Mouse (Mus musculus): Measurements from ENCODE around the gene 9230102O04Rik. TPM values are rescaled to one million over a fixed set of nuclear protein-coding genes. Genes with fewer than 3 reads are reported as not detected.
A peak's percentile ranks its signal among the peaks of the same experiment; 100 is the strongest.

9230102O04Rik gene
- polyA plus RNA-seq, 1 experiment from 2014 or later: not detected

DNA sequence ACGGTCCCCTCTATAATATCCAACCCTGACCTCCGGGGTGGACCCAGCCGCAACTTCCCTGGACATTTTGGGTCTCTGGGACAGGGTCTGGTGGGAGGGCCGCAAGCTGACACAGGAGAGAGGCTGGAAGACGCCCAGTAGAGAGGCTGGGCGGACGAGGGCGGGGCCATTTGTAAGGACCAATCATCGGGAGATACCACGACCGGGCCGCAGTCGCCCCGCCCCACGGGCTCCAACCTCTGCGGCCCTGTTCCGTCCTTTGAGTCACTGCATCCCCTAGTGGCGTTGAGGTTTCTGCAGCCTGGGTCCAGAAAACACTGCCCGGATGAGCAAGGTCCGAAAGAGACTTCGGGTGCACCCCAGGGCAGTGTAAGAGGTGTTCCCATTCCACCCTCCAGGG is 9.8 kb downstream of the 9230102O04Rik start:
- ChIA-PET CTCF (interaction anchor here (1.1 to 3.0 kb wide), 6 partner anchors 12 to 1205 kb away, joined by 3 to 22 read pairs (median 4); no protein-coding TSS in a partner anchor), POLR2A (no interaction called here)
- peak; percentile 51 for DNase-seq (ENCODE audit: low read depth, low spot score)
- peak; percentile 99 for ATAC-seq
- no peaks in the 10 kb centered on the region for H3K27me3 ChIP-seq
- TF ChIP-seq CTCF (IDR thresholded peaks at IDR 0.05): no peak
- in situ Hi-C loops (cut with MboI; ENCODE audit: low pct_unique_long_range_greater_than_20kb): loop anchor here (5.0 kb wide), 1 partner anchor 412 kb away; no protein-coding TSS in a partner anchor

- CTCF ChIA-PET: interaction anchor here (1.1 to 3.0 kb wide), 5 partner anchors 12 to 1131 kb away, joined by 3 to 22 read pairs (median 3); no protein-coding TSS in a partner anchor
- TF ChIP-seq CTCF (IDR thresholded peaks at IDR 0.05): no peak
- in situ Hi-C loops (cut with MboI; ENCODE audit: low pct_unique_long_range_greater_than_20kb): loop anchor here (5.0 kb wide), 1 partner anchor 412 kb away; no protein-coding TSS in a partner anchor
- H3K27me3 ChIP-seq: no peaks in the 10 kb centered on the region
- DNase-seq (ENCODE audit: low read depth, low spot score) (peak; percentile 34), ATAC-seq (peak; percentile 46)
- POLR2A ChIA-PET: no interaction called here
These were observed 10.2 kb downstream of the 9230102O04Rik start for GRCm38 (mm10) chr2:9879092-9879491.

GRCm38 (mm10) chr2:9878564-9879081 is 10.7 kb downstream of the 9230102O04Rik start:
- H3K27me3 ChIP-seq: no peaks in the 10 kb centered on the region
- ChIA-PET CTCF (interaction anchor here (1.1 to 3.0 kb wide), 4 partner anchors 132 to 1131 kb away, joined by 3 to 22 read pairs (median 4); no protein-coding TSS in a partner anchor), POLR2A (no interaction called here)
- ATAC-seq: peak; percentile 36
- in situ Hi-C loops (cut with MboI; ENCODE audit: low pct_unique_long_range_greater_than_20kb): loop anchor here (5.0 kb wide), 1 partner anchor 411 kb away; no protein-coding TSS in a partner anchor
- no peak for TF ChIP-seq CTCF (IDR thresholded peaks at IDR 0.05)
- peak; percentile 10 for DNase-seq (ENCODE audit: low read depth, low spot score)

DNA sequence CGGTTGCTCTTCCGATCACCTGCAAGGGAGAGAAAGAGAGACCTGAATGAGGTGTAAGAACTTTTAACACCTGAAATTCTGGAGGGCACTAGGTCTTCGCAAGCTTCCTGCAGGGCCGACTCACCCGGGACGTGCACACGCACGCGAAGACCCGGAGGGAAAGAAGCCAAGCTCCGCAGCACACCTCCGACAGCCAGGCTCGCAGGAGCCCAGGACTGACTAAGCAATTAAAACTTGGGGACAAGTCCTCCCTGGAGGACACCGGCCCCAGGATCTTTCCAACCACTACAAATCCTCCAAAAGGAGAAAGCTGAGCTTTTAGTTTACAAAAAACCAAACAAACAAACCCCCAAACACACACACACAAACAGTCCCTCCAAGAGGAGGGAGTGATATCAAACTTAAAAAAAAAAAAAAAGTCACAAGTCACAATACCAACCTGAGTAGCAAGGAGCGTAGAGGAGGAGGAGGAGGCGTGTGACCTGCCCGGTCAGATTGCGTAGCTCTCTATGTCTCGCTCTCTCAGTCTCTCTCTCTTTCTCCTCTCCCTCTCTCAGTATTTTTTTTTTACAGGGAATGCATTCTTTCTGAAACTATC is 11.3 kb downstream of the 9230102O04Rik start:
- in situ Hi-C loops (cut with MboI; ENCODE audit: low pct_unique_long_range_greater_than_20kb): loop anchor here (5.0 kb wide), 1 partner anchor 411 kb away; no protein-coding TSS in a partner anchor
- TF ChIP-seq CTCF (IDR thresholded peaks at IDR 0.05): no peak
- ChIA-PET POLR2A (interaction anchor here (0.6 to 0.7 kb wide), 2 partner anchors 26 to 257 kb away, joined by 3 to 4 read pairs; no protein-coding TSS in a partner anchor), CTCF (interaction anchor here (3.0 kb wide), 1 partner anchor 132 kb away, joined by 22 read pairs; no protein-coding TSS in a partner anchor)
- no peak for ATAC-seq
- no peak for DNase-seq (ENCODE audit: low read depth, low spot score)
- no peaks in the 10 kb centered on the region for H3K27me3 ChIP-seq

DNA sequence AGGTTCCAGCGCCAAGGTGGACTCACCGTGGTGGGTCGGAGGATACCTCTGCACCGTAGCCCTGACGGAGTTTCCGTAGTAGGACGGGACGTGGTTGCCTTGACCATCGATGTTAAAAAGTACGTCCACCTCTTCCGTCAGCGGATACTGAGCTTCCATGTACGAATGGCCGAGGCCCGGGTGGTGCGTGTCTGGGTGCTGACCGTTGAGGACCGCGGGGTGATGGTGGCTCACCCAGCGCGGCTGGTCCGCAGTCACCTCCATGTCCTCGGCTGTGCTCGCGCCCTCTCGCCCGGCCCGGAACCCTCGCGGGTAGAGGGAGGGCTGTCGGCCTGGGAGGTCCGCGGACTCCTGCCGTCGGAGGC is 12.0 kb downstream of the 9230102O04Rik start:
- H3K27me3 ChIP-seq: no peaks in the 10 kb centered on the region
- no peak for DNase-seq (ENCODE audit: low read depth, low spot score)
- ATAC-seq: no peak
- no peak for TF ChIP-seq CTCF (IDR thresholded peaks at IDR 0.05)
- ChIA-PET POLR2A (no interaction called here), CTCF (interaction anchor here (3.0 kb wide), 1 partner anchor 133 kb away, joined by 22 read pairs; no protein-coding TSS in a partner anchor)
- in situ Hi-C loops (cut with MboI; ENCODE audit: low pct_unique_long_range_greater_than_20kb): loop anchor here (5.0 kb wide), 1 partner anchor 410 kb away; no protein-coding TSS in a partner anchor

DNA sequence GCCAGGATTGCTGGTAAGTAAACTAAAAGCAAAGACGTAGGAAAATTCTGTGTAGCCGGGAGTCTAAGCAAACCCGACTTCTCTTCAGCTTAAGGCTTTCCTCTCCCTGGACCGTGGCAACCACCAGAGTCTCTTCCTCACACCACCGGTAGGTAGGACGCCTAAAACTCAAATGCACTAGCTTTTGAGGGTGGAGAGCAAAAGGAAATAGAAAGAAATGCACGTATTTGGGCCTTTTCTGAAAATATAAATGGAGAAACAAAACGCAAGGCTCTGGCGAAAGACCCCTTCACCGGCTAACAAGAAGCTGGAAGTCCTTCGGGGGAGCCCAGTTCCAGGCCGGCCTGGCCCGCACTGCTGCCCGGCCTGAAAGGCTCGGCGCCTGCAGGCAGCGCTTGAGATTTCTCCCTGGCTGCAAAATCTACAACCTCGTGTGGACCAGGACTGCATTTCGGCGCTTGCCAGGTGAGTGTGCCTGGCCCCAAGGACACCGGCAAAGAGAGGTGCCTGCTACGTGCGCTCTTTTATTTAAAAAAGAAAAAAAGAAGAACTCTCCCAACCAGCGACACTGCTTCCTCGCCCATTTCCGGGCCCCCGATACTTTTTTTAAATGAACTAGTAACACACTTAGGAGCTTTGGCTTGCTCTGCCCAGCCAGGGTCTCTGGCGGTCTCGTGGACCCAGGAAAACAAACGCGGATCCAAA is 12.6 kb downstream of the 9230102O04Rik start:
- no peak for TF ChIP-seq CTCF (IDR thresholded peaks at IDR 0.05)
- in situ Hi-C loops (cut with MboI; ENCODE audit: low pct_unique_long_range_greater_than_20kb): loop anchor here (5.0 kb wide), 1 partner anchor 409 kb away; no protein-coding TSS in a partner anchor
- DNase-seq (ENCODE audit: low read depth, low spot score) (no peak), ATAC-seq (no peak)
- no peaks in the 10 kb centered on the region for H3K27me3 ChIP-seq
- ChIA-PET CTCF (no interaction called here), POLR2A (no interaction called here)

DNA sequence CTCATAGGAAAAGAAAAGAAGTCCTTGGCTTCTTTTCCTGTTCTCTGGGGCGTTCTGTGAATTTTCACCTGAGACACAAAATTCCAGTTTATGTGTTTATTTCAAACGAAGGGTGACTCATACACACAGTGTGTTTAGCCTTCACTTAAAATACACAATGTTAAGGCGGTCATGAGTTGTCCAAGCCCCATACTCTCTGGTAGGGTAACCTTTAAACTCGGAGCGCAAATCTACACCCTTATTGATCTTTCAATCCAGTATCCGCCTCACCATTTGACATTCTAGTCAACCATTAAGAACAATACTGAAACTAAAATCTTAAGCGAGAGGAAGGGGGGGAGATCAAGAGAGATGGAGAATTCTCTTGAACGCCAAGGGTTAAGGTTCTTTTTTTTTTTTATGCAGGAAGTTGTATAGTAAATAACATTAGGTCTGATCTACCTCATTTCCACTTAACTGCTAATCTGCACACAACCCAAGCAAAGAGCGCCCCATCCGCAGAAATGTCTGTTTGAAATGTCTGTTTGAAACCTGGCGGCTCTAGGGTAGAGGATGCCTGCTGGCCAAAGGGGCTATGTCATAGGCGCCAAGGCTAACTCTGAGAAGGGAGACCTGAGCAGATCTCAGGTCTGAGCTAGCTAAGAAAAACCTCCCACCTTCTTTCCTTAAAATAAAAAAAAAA is 13.5 kb downstream of the 9230102O04Rik start:
- no peak for TF ChIP-seq CTCF (IDR thresholded peaks at IDR 0.05)

GRCm38 (mm10) chr2:9875220-9875619 is 14.1 kb downstream of the 9230102O04Rik start:
- DNase-seq (ENCODE audit: low read depth, low spot score) (no peak), ATAC-seq (no peak)
- CTCF ChIA-PET: no interaction called here
- in situ Hi-C loops (cut with MboI; ENCODE audit: low pct_unique_long_range_greater_than_20kb): loop anchor here (5.0 kb wide), 1 partner anchor 408 kb away; no protein-coding TSS in a partner anchor
- POLR2A ChIA-PET: no interaction called here
- H3K27me3 ChIP-seq: no peaks in the 10 kb centered on the region
- TF ChIP-seq CTCF (IDR thresholded peaks at IDR 0.05): no peak

More for the DNA sequence above, 13.5 kb downstream of the 9230102O04Rik start:
- POLR2A ChIA-PET: no interaction called here
- no peak for DNase-seq (ENCODE audit: low read depth, low spot score)
- ATAC-seq: no peak
- CTCF ChIA-PET: no interaction called here
- H3K27me3 ChIP-seq: no peaks in the 10 kb centered on the region
- in situ Hi-C loops (cut with MboI; ENCODE audit: low pct_unique_long_range_greater_than_20kb): loop anchor here (5.0 kb wide), 1 partner anchor 409 kb away; no protein-coding TSS in a partner anchor

DNA sequence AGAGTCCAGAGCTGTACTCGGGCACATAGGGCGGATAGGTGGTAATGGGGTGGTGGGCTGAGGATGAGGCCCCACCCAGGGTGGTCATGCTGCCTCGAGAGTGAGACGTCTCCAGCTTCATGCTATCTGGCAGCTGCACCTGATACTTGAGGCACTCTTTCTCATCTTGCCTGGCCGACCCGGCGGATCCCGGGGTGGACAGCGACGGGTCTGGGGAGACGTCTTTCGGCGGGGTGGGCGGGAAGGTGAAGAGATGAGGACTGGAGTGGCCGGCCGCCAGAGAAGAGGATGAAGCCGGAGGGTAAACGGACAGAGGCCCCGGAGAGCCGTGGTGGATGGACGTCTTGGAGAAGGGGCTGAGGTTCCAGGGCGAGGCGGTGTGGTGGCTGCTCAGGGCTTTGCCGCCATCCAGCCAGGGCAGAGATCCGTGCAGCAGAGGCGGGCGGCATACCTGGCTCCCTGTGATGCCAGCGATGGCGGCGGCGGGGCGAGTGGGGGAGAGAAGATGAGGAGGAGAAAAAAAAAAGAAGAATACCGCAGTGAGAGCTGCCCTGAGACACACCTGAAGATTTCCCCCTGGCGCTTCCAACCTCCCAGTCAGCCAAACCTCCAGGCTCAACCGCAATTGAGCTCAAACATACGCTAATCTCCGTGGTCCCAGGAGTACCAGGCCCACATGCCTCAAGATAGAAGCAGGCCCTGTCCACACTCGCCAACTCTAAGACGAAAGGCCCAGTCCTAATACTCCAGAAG is 14.7 kb downstream of the 9230102O04Rik start:
- no peak for DNase-seq (ENCODE audit: low read depth, low spot score)
- POLR2A ChIA-PET: interaction anchor here (1.3 kb wide), 1 partner anchor 408 kb away, joined by 3 read pairs; no protein-coding TSS in a partner anchor
- CTCF ChIA-PET: no interaction called here

More for the DNA sequence above, 14.7 kb downstream of the 9230102O04Rik start:
- no peak for ATAC-seq
- in situ Hi-C loops (cut with MboI; ENCODE audit: low pct_unique_long_range_greater_than_20kb): loop anchor here (5.0 kb wide), 1 partner anchor 407 kb away; no protein-coding TSS in a partner anchor
- no peaks in the 10 kb centered on the region for H3K27me3 ChIP-seq
- TF ChIP-seq CTCF (IDR thresholded peaks at IDR 0.05): no peak

Measured in Patski (cell line).